Mouse (Mus musculus) kidney, postnatal 0 days (tissue): ENCODE measurements at regions not wholly inside any gene's neighbourhood (a gene's known extent, or its start where the extent isn't known, plus 50 kb on each side); places are given as distances from the start of the nearest gene placed in this dataset.

Experiments used
- ATAC-seq: fragments of 200-750 bp; cut with Nextera tagmentation; replicated peaks from 2 replicates; pipeline ENCODE4 v1.8.0; 2017; ENCODE audit warnings: low read depth, moderate number of reproducible peaks, moderate TSS enrichment, moderate library complexity; ENCODE audit not compliant: low FRiP score
- DNase-seq: peaks from one replicate; pipeline ENCODE4 v3.0.0-alpha.2; 2016; ENCODE audit warnings: low spot score
- H3K27ac ChIP-seq: fragments of 300-500 bp; sonication (generic); 2 replicates; pipeline ENCODE4 v1.5.1; 2014; ENCODE audit warnings: mild to moderate bottlenecking
- H3K27me3 ChIP-seq: fragments of 300-500 bp; sonication (generic); 2 replicates; pipeline ENCODE4 v1.6.1; 2014; ENCODE audit warnings: low read length, mixed read lengths; ENCODE audit not compliant: insufficient read depth
- H3K36me3 ChIP-seq: fragments of 300-500 bp; sonication (generic); 2 replicates; pipeline ENCODE4 v1.6.1; 2014; ENCODE audit warnings: low read length, mixed read lengths; ENCODE audit not compliant: insufficient read depth
- H3K4me1 ChIP-seq: fragments of 300-500 bp; sonication (generic); replicated peaks from 2 replicates; pipeline ENCODE4 v1.6.1; 2014; ENCODE audit warnings: antibody characterized with exemption, low read length, mixed read lengths; ENCODE audit not compliant: insufficient read depth
- H3K4me2 ChIP-seq: fragments of 300-500 bp; sonication (generic); 2 replicates; pipeline ENCODE4 v1.6.1; 2014; ENCODE audit warnings: mild to moderate bottlenecking, low read length, moderate library complexity, mixed read lengths
- H3K4me3 ChIP-seq: fragments of 300-500 bp; sonication (generic); replicated peaks from 2 replicates; pipeline ENCODE4 v1.5.1; 2014; ENCODE audit warnings: low read depth, low read length
- H3K9ac ChIP-seq: fragments of 300-500 bp; sonication (generic); 2 replicates; pipeline ENCODE4 v1.6.1; 2014; ENCODE audit warnings: low read depth, low read length
- H3K9me3 ChIP-seq: fragments of 300-500 bp; sonication (generic); replicated peaks from 2 replicates; pipeline ENCODE4 v1.6.1; 2016; ENCODE audit warnings: low read length, inconsistent platforms, mixed read lengths
- CTCF ChIP-seq: IDR thresholded peaks from 2 replicates; pipeline ENCODE4 v1.5.1; 2016; ENCODE audit warnings: antibody characterized with exemption, low read depth, mild to moderate bottlenecking, moderate library complexity
- WGBS: fragments of 180-500 bp; shearing (Covaris S2); extraction: QIAGEN DNeasy Blood & Tissue Kit; methylation state at CpG from one replicate; pipeline ENCODE4 v1.1.7; 2014; 5-methylcytosine and 5-hydroxymethylcytosine counted together

- H3K36me3 ChIP-seq, result no peaks in the 10 kb centered on the region
- H3K4me3 ChIP-seq, result no peak overlapping the region
- DNase-seq, result no peak
- no peaks in the 10 kb centered on the region for H3K27me3 ChIP-seq
- no peak overlapping the region for H3K4me2 ChIP-seq
- ATAC-seq, result no peak
- no peak for TF ChIP-seq CTCF
- no peak overlapping the region for H3K9ac ChIP-seq
- H3K9me3 ChIP-seq, result no peaks in the 10 kb centered on the region
- H3K4me1 ChIP-seq, result no peaks in the 10 kb centered on the region
- H3K27ac ChIP-seq, result no peak overlapping the region
- 77% methylated on average over 4 of the region's 4 CpGs for WGBS
Observed at GRCm38 (mm10) chr5:4620513-4621210, 137.2 kb downstream of the Fzd1 start.

- Histone ChIP-seq H3K4me1 (no peaks in the 10 kb centered on the region), H3K4me2 (no peak overlapping the region), H3K36me3 (no peaks in the 10 kb centered on the region), H3K27ac (no peak overlapping the region), H3K9me3 (no peaks in the 10 kb centered on the region), H3K9ac (no peak overlapping the region), H3K4me3 (no peak overlapping the region), H3K27me3 (no peaks in the 10 kb centered on the region)
- TF ChIP-seq CTCF, result no peak
- DNase-seq (no peak), ATAC-seq (no peak)
- WGBS, result 73% methylated on average over 2 of the region's 2 CpGs
Observed at GRCm38 (mm10) chr5:4615233-4615632, 142.6 kb downstream of the Fzd1 start.

- Histone ChIP-seq H3K27me3 (no peaks in the 10 kb centered on the region), H3K4me1 (no peaks in the 10 kb centered on the region), H3K9ac (no peak overlapping the region), H3K4me2 (no peak overlapping the region), H3K27ac (no peak overlapping the region), H3K36me3 (no peaks in the 10 kb centered on the region), H3K4me3 (no peak overlapping the region), H3K9me3 (no peaks in the 10 kb centered on the region)
- DNase-seq (no peak), ATAC-seq (no peak)
- WGBS, result 88% methylated on average over 3 of the region's 3 CpGs
- TF ChIP-seq CTCF, result no peak
Observed at GRCm38 (mm10) chr5:4597471-4597870, 160.4 kb downstream of the Fzd1 start.

GRCm38 (mm10) chr5:4595010-4595409 lies 162.8 kb downstream of the Fzd1 start:
- WGBS, result 46% methylated on average over 2 of the region's 2 CpGs
- Histone ChIP-seq H3K36me3 (no peaks in the 10 kb centered on the region), H3K4me3 (no peak overlapping the region), H3K27ac (no peak overlapping the region), H3K4me2 (no peak overlapping the region), H3K9ac (no peak overlapping the region), H3K27me3 (no peaks in the 10 kb centered on the region), H3K4me1 (no peaks in the 10 kb centered on the region), H3K9me3 (no peaks in the 10 kb centered on the region)
- TF ChIP-seq CTCF, result no peak
- no peak for ATAC-seq
- DNase-seq, result peak; percentile 50

- no peaks in the 10 kb centered on the region for H3K9me3 ChIP-seq
- H3K4me2 ChIP-seq, result no peak overlapping the region
- ATAC-seq (no peak), DNase-seq (no peak)
- H3K27me3 ChIP-seq, result no peaks in the 10 kb centered on the region
- H3K9ac ChIP-seq, result no peak overlapping the region
- no peaks in the 10 kb centered on the region for H3K4me1 ChIP-seq
- no peaks in the 10 kb centered on the region for H3K36me3 ChIP-seq
- H3K27ac ChIP-seq, result no peak overlapping the region
- WGBS, result 74% methylated on average over 2 of the region's 2 CpGs
- H3K4me3 ChIP-seq, result no peak overlapping the region
- TF ChIP-seq CTCF, result no peak
Observed at GRCm38 (mm10) chr5:4594562-4594961, 163.3 kb downstream of the Fzd1 start.

- 75% methylated on average over 5 of the region's 5 CpGs for WGBS
- no peaks in the 10 kb centered on the region for H3K27me3 ChIP-seq
- no peak overlapping the region for H3K9ac ChIP-seq
- ATAC-seq (no peak), DNase-seq (no peak)
- no peaks in the 10 kb centered on the region for H3K9me3 ChIP-seq
- no peak overlapping the region for H3K4me2 ChIP-seq
- TF ChIP-seq CTCF, result no peak
- H3K4me1 ChIP-seq, result no peaks in the 10 kb centered on the region
- H3K36me3 ChIP-seq, result no peaks in the 10 kb centered on the region
- H3K27ac ChIP-seq, result no peak overlapping the region
- no peak overlapping the region for H3K4me3 ChIP-seq
Observed at GRCm38 (mm10) chr5:4593638-4594381, 164.0 kb downstream of the Fzd1 start.
